Mouse (Mus musculus): Measurements from ENCODE around the gene Tbx1.

DNA sequence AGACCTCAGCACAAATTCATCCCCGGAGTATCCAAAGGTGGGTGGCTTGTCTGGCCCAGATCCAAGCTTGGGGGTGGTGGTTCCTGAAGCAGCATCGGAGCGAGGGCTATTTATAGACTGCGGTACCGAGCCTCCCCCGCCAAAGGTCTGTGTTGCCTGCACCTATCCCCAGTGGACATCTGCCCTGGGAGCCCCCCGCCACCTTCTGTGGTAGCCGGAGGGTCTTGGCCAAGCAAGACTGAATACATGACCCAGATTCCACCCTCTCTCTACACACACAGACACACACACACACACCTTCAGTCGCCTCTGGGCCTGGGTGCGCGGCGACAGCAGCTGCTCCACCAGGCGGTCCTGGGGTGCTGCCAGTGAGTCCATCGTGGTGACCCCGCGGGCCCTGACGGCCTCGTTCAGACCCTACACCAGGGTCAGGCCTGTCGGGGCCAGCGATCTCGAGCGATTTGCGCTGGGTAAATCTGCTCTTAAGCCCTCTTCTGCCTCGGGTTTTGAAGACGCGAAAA lies 35.4 kb upstream of the Tbx1 start:
- no peak for TF ChIP-seq EP300 (IDR thresholded peaks at IDR 0.05)
- no peak for TF ChIP-seq CTCF (IDR thresholded peaks at IDR 0.05)

Data from lung, postnatal 0 days (tissue).